Mouse (Mus musculus) G1E (cell line): Measurements from ENCODE around the gene H2-Ab1.

Experiments
- CTCF ChIP-seq: IDR thresholded peaks from 2 replicates; pipeline ENCODE4 v1.5.1; 2012; ENCODE audit warnings: low read depth, low read length, inconsistent platforms, mixed read lengths
- GATA2 ChIP-seq: IDR thresholded peaks from 2 replicates; pipeline ENCODE4 v1.6.1; 2012; ENCODE audit warnings: low read depth, low read length, inconsistent platforms, borderline replicate concordance
- TAL1 ChIP-seq: conservative IDR thresholded peaks from 2 replicates; pipeline ENCODE4 v1.6.1; 2012; ENCODE audit warnings: low read depth, low read length, inconsistent platforms, mixed read lengths

- TF ChIP-seq CTCF (no peak), TAL1 (no peak), GATA2 (no peak)
These were observed 6.4 kb downstream of the H2-Ab1 start for GRCm38 (mm10) chr17:34263811-34264371.
